Mouse (Mus musculus) heart, adult 2 months (tissue): ENCODE measurements around the gene Tmem43.

Experiments used
- CTCF ChIP-seq: fragments of 200-600 bp; IDR thresholded peaks from 2 replicates; pipeline ENCODE4 v1.8.1; 2022; ENCODE audit warnings: antibody characterized with exemption, mild to moderate bottlenecking, moderate library complexity
- POLR2A ChIP-seq: fragments of 200-500 bp; IDR thresholded peaks from 2 replicates; pipeline ENCODE4 v1.6.1; 2011; ENCODE audit warnings: mild to moderate bottlenecking, low read depth, low read length, control low read depth; ENCODE audit not compliant: insufficient read depth

DNA sequence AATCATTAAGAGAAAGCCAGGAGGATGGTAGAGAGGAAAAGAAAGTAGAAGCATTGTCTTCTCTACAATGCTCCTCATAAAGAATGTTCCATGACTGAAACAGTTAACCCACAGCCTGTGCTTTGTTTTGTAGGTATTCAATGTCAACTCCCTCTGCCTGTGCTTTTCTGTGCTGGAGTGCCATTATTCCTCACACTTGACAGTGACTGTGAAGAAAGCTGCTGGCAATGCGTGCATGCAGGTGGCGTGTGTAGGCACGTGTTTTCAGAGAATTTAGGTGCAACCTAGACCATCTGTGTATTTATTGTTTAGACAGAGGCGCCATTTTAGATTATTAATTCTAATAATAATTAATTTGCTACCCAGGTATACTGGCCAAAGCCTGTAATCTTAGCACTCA is 49.4 kb upstream of the Tmem43 start:
- TF ChIP-seq POLR2A (no peak), CTCF (no peak)
